Mouse (Mus musculus): Measurements from ENCODE around the gene Rhof.

DNA sequence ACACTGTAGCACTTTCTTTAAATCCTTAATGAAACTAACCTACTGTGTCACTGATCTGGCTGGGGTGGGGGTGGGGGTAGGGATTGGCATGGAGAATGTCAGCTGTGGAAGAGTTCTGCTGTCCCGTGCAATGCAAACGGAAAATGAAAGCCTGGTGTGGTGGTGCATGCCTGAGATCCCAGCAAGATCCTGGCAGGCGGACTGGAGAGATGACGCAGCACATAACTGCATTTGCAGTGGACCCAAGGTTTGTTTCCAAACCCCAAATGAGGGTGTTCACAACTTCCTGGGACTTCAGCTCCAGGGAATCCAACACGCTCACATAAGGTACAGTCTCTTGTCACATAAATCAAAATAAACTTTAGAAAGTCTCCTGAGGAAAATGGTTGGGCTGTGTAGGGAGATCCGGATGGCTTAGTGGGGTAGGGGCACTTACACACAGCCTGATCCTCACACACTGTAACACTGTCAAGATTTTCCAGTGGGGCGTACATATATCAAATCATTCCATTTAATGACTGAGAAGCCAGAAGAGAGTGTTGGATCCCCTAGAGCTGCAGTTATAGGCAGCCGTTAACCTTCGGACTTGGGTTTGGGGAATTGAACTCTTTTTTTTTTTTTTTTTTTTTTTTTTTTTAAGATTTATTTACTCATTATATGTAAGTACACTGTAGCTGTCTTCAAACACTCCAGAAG is 71.6 kb downstream of the Rhof start:
- no peak for TF ChIP-seq POLR2A (IDR thresholded peaks at IDR 0.05; ENCODE audit: borderline replicate concordance, insufficient read depth, low read length)
- TF ChIP-seq CTCF (IDR thresholded peaks at IDR 0.05; ENCODE audit: borderline replicate concordance, insufficient read depth, low read depth, low read length): no peak

Data from cerebellum, adult 2 months (tissue).